Mouse (Mus musculus): ENCODE results near the gene B4galt5. TPM values are rescaled to one million over a fixed set of nuclear protein-coding genes. Genes with fewer than 3 reads are reported as not detected.

The B4galt5 gene
- total and polyA plus RNA-seq, 3 experiments, result 12.5 to 17.6 (median 13.5) TPM

DNA sequence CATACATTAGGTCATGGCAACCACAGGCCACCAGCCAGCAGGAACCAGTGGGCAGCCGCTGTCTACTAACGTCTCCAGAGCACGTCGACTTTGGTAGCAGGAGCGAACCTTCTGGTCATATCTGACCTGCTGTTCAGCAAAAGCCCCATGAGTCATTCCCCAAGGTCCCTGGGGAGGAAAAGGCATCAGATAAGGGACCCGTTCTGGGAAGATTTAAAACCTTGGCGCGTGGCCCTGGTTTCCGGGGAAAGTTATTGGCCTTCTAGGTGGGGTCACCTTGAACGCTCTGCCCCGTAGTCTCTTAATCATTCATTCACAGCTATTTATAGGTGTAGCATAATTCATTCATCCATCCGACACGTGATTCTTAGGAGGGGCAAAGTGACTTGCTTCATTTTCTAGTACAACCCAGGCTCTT lies 34.7 kb upstream of the B4galt5 start:
- peak; percentile 99 for DNase-seq (ENCODE audit: extremely low read depth)
- H3K4me2 ChIP-seq (ENCODE audit: insufficient read depth, low read depth, poor library complexity, severe bottlenecking), result peak overlapping the region; percentile 48; the same call in 1 of the 2 replicates
- peaks cover 0 to 13% of the 10 kb centered on the region in 2 experiments for H3K36me3 ChIP-seq (replicated peaks in 1 of 2; ENCODE audit: control insufficient read depth in 1 of 2, insufficient read depth in 1 of 2, low read length in 1 of 2)
- peak overlapping the region in 2 of 3 experiments; percentile 64 to 67 for H3K4me3 ChIP-seq (replicated peaks in 1 of 3; ENCODE audit: low read depth in 2 of 3, low read length in 2 of 3, poor library complexity in 1 of 3)
- in situ Hi-C loops (cut with MboI; ENCODE audit: low pct_ligation_motif_present, low pct_unique_long_range_greater_than_20kb, low sequenced_read_pairs) (no loop called here), dilution Hi-C loops (cut with MboI; ENCODE audit: extremely low pct_ligation_motif_present, extremely low pct_unique_long_range_greater_than_20kb, low sequenced_read_pairs) (no loop called here)
- peaks cover 41 to 85% of the 10 kb centered on the region in 2 experiments for H3K4me1 ChIP-seq (ENCODE audit: control insufficient read depth in 1 of 2, insufficient read depth in 2 of 2)
- H3K9ac ChIP-seq (ENCODE audit: insufficient read depth, low read depth), result peak overlapping the region; percentile 25; the same call in 1 of the 2 replicates
- H3K79me2 ChIP-seq (replicated peaks; ENCODE audit: control insufficient read depth, extremely low read depth, insufficient read depth, poor library complexity, severe bottlenecking), result no peaks in the 10 kb centered on the region
- TF ChIP-seq UBTF (IDR thresholded peaks at IDR 0.05; ENCODE audit: low read depth, low read length) (no peak), RAD21 (IDR thresholded peaks at IDR 0.05; ENCODE audit: low read depth, low read length) (peak; percentile 7; the same call in 1 of the 2 replicates), MYC (IDR thresholded peaks at IDR 0.05; ENCODE audit: low read depth, low read length) (peak; percentile 88), CHD2 (IDR thresholded peaks at IDR 0.05; ENCODE audit: low read length) (peak; percentile 77), POLR2A (IDR thresholded peaks at IDR 0.05; ENCODE audit: low read depth, low read length) (peak; percentile 57), RCOR1 (conservative IDR thresholded peaks at IDR 0.05; ENCODE audit: low read depth, low read length) (peak; percentile 90), IRF4 (IDR thresholded peaks at IDR 0.05; ENCODE audit: low read depth, low read length) (peak; percentile 96), CTCF (conservative IDR thresholded peaks at IDR 0.05 in 1 of 2, IDR thresholded peaks at IDR 0.05 in 1 of 2; ENCODE audit: low read depth in 2 of 2, low read length in 2 of 2) (no peak), USF1 (IDR thresholded peaks at IDR 0.05; ENCODE audit: low read depth, low read length) (peak; percentile 73), CHD1 (IDR thresholded peaks at IDR 0.05; ENCODE audit: low read depth, low read length) (no peak), E2F4 (IDR thresholded peaks at IDR 0.05; ENCODE audit: insufficient replicate concordance, low read depth, low read length) (peak; percentile 75; the same call in 1 of the 2 replicates), NELFE (IDR thresholded peaks at IDR 0.05; ENCODE audit: low read depth, low read length) (peak; percentile 56; the same call in 1 of the 2 replicates), JUND (conservative IDR thresholded peaks at IDR 0.05; ENCODE audit: low read depth, low read length) (peak; percentile 89), MXI1 (IDR thresholded peaks at IDR 0.05; ENCODE audit: low read depth, low read length) (peak; percentile 63; the same call in 1 of the 2 replicates), SMC3 (IDR thresholded peaks at IDR 0.05; ENCODE audit: low read depth, low read length) (peak; percentile 17; the same call in 1 of the 2 replicates), ZNF384 (IDR thresholded peaks at IDR 0.05; ENCODE audit: low read depth, low read length) (no peak), JUN (IDR thresholded peaks at IDR 0.05; ENCODE audit: insufficient read depth, low read depth, low read length) (peak; percentile 92), PAX5 (IDR thresholded peaks at IDR 0.05; ENCODE audit: low read length) (no peak), ZC3H11A (IDR thresholded peaks at IDR 0.05; ENCODE audit: low read depth, low read length) (no peak), ELF1 (IDR thresholded peaks at IDR 0.05; ENCODE audit: low read depth, low read length) (peak; percentile 60), TCF12 (IDR thresholded peaks at IDR 0.05; ENCODE audit: low read depth, low read length) (peak; percentile 90), POLR2AphosphoS2 (IDR thresholded peaks at IDR 0.05; ENCODE audit: low read depth, low read length) (no peak; the same call in 1 of the 2 replicates), MAZ (IDR thresholded peaks at IDR 0.05; ENCODE audit: low read depth, low read length) (peak; percentile 37), GABPA (IDR thresholded peaks at IDR 0.05; ENCODE audit: insufficient replicate concordance, low read depth, low read length) (no peak), MAFK (IDR thresholded peaks at IDR 0.05; ENCODE audit: insufficient replicate concordance, low read length) (peak; percentile 90), ETS1 (conservative IDR thresholded peaks at IDR 0.05; ENCODE audit: low read depth, low read length) (peak; percentile 99), MEF2A (IDR thresholded peaks at IDR 0.05; ENCODE audit: borderline replicate concordance, low read depth, low read length) (peak; percentile 97), SIN3A (IDR thresholded peaks at IDR 0.05; ENCODE audit: low read length) (no peak; the same call in none of the 2 replicates), MAX (IDR thresholded peaks at IDR 0.05; ENCODE audit: low read length) (peak; percentile 68; the same call in 1 of the 2 replicates), ZMIZ1 (IDR thresholded peaks at IDR 0.05; ENCODE audit: low read depth, low read length) (no peak), HCFC1 (IDR thresholded peaks at IDR 0.05; ENCODE audit: low read depth, low read length) (no peak), NRF1 (IDR thresholded peaks at IDR 0.05; ENCODE audit: low read depth, low read length) (peak; percentile 38; the same call in 1 of the 2 replicates), BHLHE40 (IDR thresholded peaks at IDR 0.05; ENCODE audit: low read depth, low read length) (peak; percentile 96), TBP (conservative IDR thresholded peaks at IDR 0.05; ENCODE audit: low read depth, low read length) (0 out of 2 replicates have a peak, but pooled peaks have one; percentile 11), USF2 (conservative IDR thresholded peaks at IDR 0.05; ENCODE audit: low read depth, low read length) (peak; percentile 57), EP300 (IDR thresholded peaks at IDR 0.05; ENCODE audit: low read length) (peak; percentile 91), ZKSCAN1 (IDR thresholded peaks at IDR 0.05; ENCODE audit: borderline replicate concordance, low read depth, low read length) (no peak), KAT2A (IDR thresholded peaks at IDR 0.05; ENCODE audit: insufficient replicate concordance, low read length) (0 out of 2 replicates have a peak, but pooled peaks have one; percentile 56)
- no peaks in the 10 kb centered on the region for H3K27me3 ChIP-seq (replicated peaks)
- H3K9me3 ChIP-seq (replicated peaks; ENCODE audit: low read length), result no peaks in the 10 kb centered on the region
- H3K27ac ChIP-seq (ENCODE audit: insufficient read depth, low read depth), result peak overlapping the region; percentile 82
